Mouse (Mus musculus) myocyte (in vitro differentiated cells): ENCODE measurements at regions not wholly inside any gene's neighbourhood (a gene's known extent, or its start where the extent isn't known, plus 50 kb on each side); places are given as distances from the start of the nearest gene placed in this dataset.
A peak's percentile ranks its signal among the peaks of the same experiment; 100 is the strongest.

Experiments used
- H3K27me3 ChIP-seq: one replicate; pipeline ENCODE4 v1.6.1; 2011; ENCODE audit not compliant: control insufficient read depth, insufficient read depth, insufficient read length
- H3K36me3 ChIP-seq: one replicate; pipeline ENCODE4 v1.6.1; 2011; ENCODE audit not compliant: control insufficient read depth, insufficient read depth
- H3K4me2 ChIP-seq: one replicate; pipeline ENCODE4 v1.6.1; 2011; ENCODE audit warnings: low read depth, control low read depth
- H3K4me3 ChIP-seq: one replicate; pipeline ENCODE4 v1.5.1; 2011; ENCODE audit warnings: mild to moderate bottlenecking, control low read depth, moderate library complexity
- H3K79me2 ChIP-seq: one replicate; pipeline ENCODE4 v1.6.1; 2011; ENCODE audit not compliant: control insufficient read depth, insufficient read depth
- H3ac ChIP-seq: one replicate; pipeline ENCODE4 v1.6.1; 2011; ENCODE audit not compliant: control insufficient read depth, insufficient read length
- CEBPB ChIP-seq: IDR thresholded peaks from 2 replicates; pipeline ENCODE4 v1.6.1; 2011; ENCODE audit warnings: mild to moderate bottlenecking, moderate library complexity; ENCODE audit not compliant: poor library complexity, insufficient read depth, severe bottlenecking
- E2F4 ChIP-seq: IDR thresholded peaks from one replicate; pipeline ENCODE4 v1.6.1; 2011; ENCODE audit warnings: mild to moderate bottlenecking, control low read depth, moderate library complexity; ENCODE audit not compliant: insufficient read depth
- MAX ChIP-seq: IDR thresholded peaks from one replicate; pipeline ENCODE4 v1.6.1; 2011; ENCODE audit warnings: low read depth, mild to moderate bottlenecking, control low read depth
- MYOD1 ChIP-seq, 3 experiments: IDR thresholded peaks; one replicate each; pipeline ENCODE4 v1.6.1; 2011; ENCODE audit warnings: control low read depth in 2 of 3, low read depth in 2 of 3, mild to moderate bottlenecking in 2 of 3, moderate library complexity in 1 of 3; ENCODE audit not compliant: insufficient read length in 2 of 3, control insufficient read depth in 1 of 3
- MYOG ChIP-seq, 3 experiments: IDR thresholded peaks; one replicate each; pipeline ENCODE4 v1.6.1; 2011; ENCODE audit warnings: control low read depth in 2 of 3, low read depth in 2 of 3, mild to moderate bottlenecking in 2 of 3; ENCODE audit not compliant: insufficient read length in 2 of 3, control insufficient read depth in 1 of 3, insufficient read depth in 1 of 3
- POLR2A ChIP-seq: IDR thresholded peaks from one replicate; pipeline ENCODE4 v1.6.1; 2011; ENCODE audit warnings: low read depth, mild to moderate bottlenecking, control low read depth, moderate library complexity; ENCODE audit not compliant: insufficient read length
- POLR2AphosphoS2 ChIP-seq: IDR thresholded peaks from one replicate; pipeline ENCODE4 v1.6.1; 2011; ENCODE audit warnings: low read depth, control low read depth; ENCODE audit not compliant: insufficient read length
- REST ChIP-seq: IDR thresholded peaks from one replicate; pipeline ENCODE4 v1.6.1; 2011; ENCODE audit warnings: mild to moderate bottlenecking, control low read depth, moderate library complexity; ENCODE audit not compliant: insufficient read depth, insufficient read length
- SRF ChIP-seq: IDR thresholded peaks from one replicate; pipeline ENCODE4 v1.6.1; 2011; ENCODE audit warnings: low read depth; ENCODE audit not compliant: control insufficient read depth, insufficient read length
- TCF12 ChIP-seq: IDR thresholded peaks from one replicate; pipeline ENCODE4 v1.6.1; 2011; ENCODE audit warnings: mild to moderate bottlenecking, control low read depth; ENCODE audit not compliant: poor library complexity, insufficient read depth, severe bottlenecking
- TCF3 ChIP-seq: IDR thresholded peaks from one replicate; pipeline ENCODE4 v1.6.1; 2011; ENCODE audit warnings: low read depth, control low read depth; ENCODE audit not compliant: insufficient read length
- USF1 ChIP-seq: IDR thresholded peaks from one replicate; pipeline ENCODE4 v1.6.1; 2011; ENCODE audit warnings: low read depth, mild to moderate bottlenecking, control low read depth, moderate library complexity

DNA sequence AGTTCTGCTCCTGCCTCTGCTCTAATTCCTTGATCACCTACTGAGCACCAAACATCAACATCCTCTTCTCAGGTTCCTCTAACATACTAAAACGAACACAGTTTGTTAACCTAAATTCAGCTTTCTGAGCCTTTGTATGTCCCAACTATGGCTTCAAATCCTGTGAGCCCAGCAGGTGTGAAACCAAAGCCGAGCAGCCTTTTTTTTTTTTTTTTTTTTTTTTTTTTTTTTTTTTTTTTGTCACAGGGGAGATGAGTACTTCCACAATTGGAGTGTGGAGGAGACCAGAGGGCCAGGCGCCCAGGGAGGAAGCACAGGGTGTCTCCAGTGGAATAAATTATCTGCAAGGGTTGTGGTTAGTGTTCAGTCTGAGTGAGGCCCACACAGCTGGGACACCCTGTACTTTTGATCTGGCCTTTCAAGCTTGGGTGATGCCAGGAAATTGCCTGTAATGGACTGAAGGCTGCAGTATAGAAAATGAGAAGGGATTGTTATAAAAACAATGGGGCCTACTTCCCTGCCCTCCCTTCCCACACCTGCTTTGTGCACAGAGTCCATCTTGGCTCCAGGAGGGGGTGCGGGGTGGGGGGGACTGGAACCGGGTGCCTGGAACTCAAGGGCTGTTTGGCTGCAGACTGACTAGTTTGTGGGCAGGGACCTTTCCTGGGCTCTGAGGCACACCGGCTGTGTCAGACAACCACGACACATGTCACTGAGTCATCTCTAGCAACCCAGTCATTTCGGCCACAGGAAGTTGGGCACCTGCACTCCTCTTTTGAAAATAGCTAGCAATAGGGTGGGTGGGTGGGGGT is 341.5 kb upstream of the Id2 start:
- no peaks in the 10 kb centered on the region for H3K27me3 ChIP-seq
- no peak overlapping the region for H3ac ChIP-seq
- no peaks in the 10 kb centered on the region for H3K36me3 ChIP-seq
- TF ChIP-seq TCF12 (no peak), USF1 (no peak), MYOD1 (IDR thresholded peaks at IDR 0.05; ENCODE audit: control insufficient read depth in 1 of 3, insufficient read length in 2 of 3, low read depth in 2 of 3) (peak in 2 of 3 experiments; percentile 38 to 72), MYOG (IDR thresholded peaks at IDR 0.05; ENCODE audit: control insufficient read depth in 1 of 3, insufficient read depth in 1 of 3, insufficient read length in 2 of 3, low read depth in 2 of 3) (peak in 1 of 3 experiments; percentile 84), POLR2A (no peak)
- H3K4me2 ChIP-seq = peak overlapping the region; percentile 30
- H3K79me2 ChIP-seq = no peaks in the 10 kb centered on the region
- H3K4me3 ChIP-seq = no peak overlapping the region

GRCm38 (mm10) chr12:25437556-25437955 is 340.6 kb upstream of the Id2 start:
- Histone ChIP-seq H3ac (no peak overlapping the region), H3K79me2 (no peaks in the 10 kb centered on the region), H3K36me3 (no peaks in the 10 kb centered on the region), H3K4me2 (no peak overlapping the region), H3K27me3 (no peaks in the 10 kb centered on the region), H3K4me3 (no peak overlapping the region)
- TF ChIP-seq POLR2AphosphoS2 (no peak), SRF (no peak), E2F4 (no peak), MYOG (IDR thresholded peaks at IDR 0.05; ENCODE audit: control insufficient read depth in 1 of 3, insufficient read depth in 1 of 3, insufficient read length in 2 of 3, low read depth in 2 of 3) (no peak), POLR2A (no peak), USF1 (no peak), MAX (no peak), TCF3 (no peak), MYOD1 (IDR thresholded peaks at IDR 0.05; ENCODE audit: control insufficient read depth in 1 of 3, insufficient read length in 2 of 3, low read depth in 2 of 3) (no peak), REST (no peak), TCF12 (no peak), CEBPB (no peak)

GRCm38 (mm10) chr12:25436220-25436911 is 339.4 kb upstream of the Id2 start:
- TF ChIP-seq TCF3 (no peak), MAX (no peak), MYOG (IDR thresholded peaks at IDR 0.05; ENCODE audit: control insufficient read depth in 1 of 3, insufficient read depth in 1 of 3, insufficient read length in 2 of 3, low read depth in 2 of 3) (no peak), REST (no peak), POLR2A (no peak), SRF (no peak), TCF12 (no peak), MYOD1 (IDR thresholded peaks at IDR 0.05; ENCODE audit: control insufficient read depth in 1 of 3, insufficient read length in 2 of 3, low read depth in 2 of 3) (no peak), E2F4 (no peak), USF1 (no peak), POLR2AphosphoS2 (no peak), CEBPB (no peak)
- Histone ChIP-seq H3ac (no peak overlapping the region), H3K27me3 (no peaks in the 10 kb centered on the region), H3K36me3 (no peaks in the 10 kb centered on the region), H3K4me2 (no peak overlapping the region), H3K4me3 (no peak overlapping the region), H3K79me2 (no peaks in the 10 kb centered on the region)

DNA sequence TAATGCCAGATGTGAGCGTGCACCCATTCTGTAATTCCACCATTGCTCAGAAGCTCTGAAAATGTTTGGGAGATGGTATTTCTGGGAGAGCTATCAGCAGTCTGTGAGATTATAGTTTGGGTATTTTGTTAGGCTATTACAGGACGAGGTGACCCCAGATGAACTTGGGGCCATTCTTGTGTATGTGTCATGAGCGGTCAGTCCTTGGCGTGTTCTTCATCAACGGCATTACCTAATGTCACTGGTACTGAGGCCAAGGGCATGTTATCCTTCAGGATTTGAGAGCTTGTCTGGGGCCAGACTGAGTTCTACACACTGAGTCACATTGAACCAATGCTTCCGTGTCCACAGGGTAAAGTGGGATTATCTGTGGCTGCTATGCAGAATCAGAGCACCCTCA is 335.9 kb upstream of the Id2 start:
- H3K27me3 ChIP-seq = no peaks in the 10 kb centered on the region
- no peaks in the 10 kb centered on the region for H3K36me3 ChIP-seq
- no peaks in the 10 kb centered on the region for H3K79me2 ChIP-seq
- H3K4me2 ChIP-seq = no peak overlapping the region
- TF ChIP-seq CEBPB (no peak), MYOD1 (IDR thresholded peaks at IDR 0.05; ENCODE audit: control insufficient read depth in 1 of 3, insufficient read length in 2 of 3, low read depth in 2 of 3) (no peak), MAX (no peak)
- H3K4me3 ChIP-seq = no peak overlapping the region
- H3ac ChIP-seq = no peak overlapping the region

DNA sequence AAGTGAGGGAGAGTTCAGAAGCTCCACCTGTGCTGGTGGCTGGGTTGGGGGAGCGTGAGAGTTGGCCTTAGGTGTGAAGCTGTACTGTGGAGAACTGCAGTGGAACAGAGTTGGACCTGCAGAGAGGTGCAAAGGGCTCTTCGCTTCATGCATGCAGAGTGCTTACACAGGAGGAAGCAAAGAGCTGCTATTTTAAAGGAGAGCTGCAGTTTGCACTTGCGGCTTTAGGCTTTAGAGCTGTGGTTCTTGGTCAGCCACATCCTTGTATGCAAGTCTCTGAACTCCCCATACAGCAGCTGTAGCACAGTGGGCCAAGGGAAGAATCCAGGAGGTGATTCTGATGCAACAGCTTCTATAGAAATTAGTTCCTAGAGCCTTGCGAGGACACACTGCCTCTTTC is 334.0 kb upstream of the Id2 start:
- no peaks in the 10 kb centered on the region for H3K36me3 ChIP-seq
- TF ChIP-seq POLR2AphosphoS2 (no peak), E2F4 (no peak), MYOD1 (IDR thresholded peaks at IDR 0.05; ENCODE audit: control insufficient read depth in 1 of 3, insufficient read length in 2 of 3, low read depth in 2 of 3) (no peak), MYOG (IDR thresholded peaks at IDR 0.05; ENCODE audit: control insufficient read depth in 1 of 3, insufficient read depth in 1 of 3, insufficient read length in 2 of 3, low read depth in 2 of 3) (no peak), SRF (no peak), POLR2A (no peak), TCF12 (no peak), USF1 (no peak)
- no peaks in the 10 kb centered on the region for H3K79me2 ChIP-seq

More for the DNA sequence above, 334.0 kb upstream of the Id2 start:
- Histone ChIP-seq H3K4me2 (no peak overlapping the region), H3K27me3 (no peaks in the 10 kb centered on the region), H3K4me3 (no peak overlapping the region), H3ac (no peak overlapping the region)
